In genomic region chr2:30446891-30447826, GRCm38 (mm10) we compare ENCODE assay signal across 8 mouse cellular contexts. TPM values are rescaled to one million over a fixed set of nuclear protein-coding genes. Genes with fewer than 3 reads are reported as not detected.
DNase-seq lines count a peak whose midpoint lies in the region; ATAC-seq lines count a peak whose summit lies in the region.

No protein-coding gene starts in this region.

- peak overlapping the region; percentile 23 for H3K9ac ChIP-seq in heart, embryonic 11.5 days (ENCODE audit: low read depth, low read length)
- H3K9ac ChIP-seq in heart, embryonic 12.5 days: peak overlapping the region; percentile 36; the same call in 1 of the 2 replicates
- H3K9ac ChIP-seq in lung, embryonic 16.5 days (ENCODE audit: low read length): peak overlapping the region; percentile 23; the same call in 1 of the 2 replicates

- H3K36me3 ChIP-seq in heart, embryonic 11.5 days (ENCODE audit: control insufficient read depth, insufficient read depth, low read length): peaks cover 25% of the 10 kb centered on the region
- H3K36me3 ChIP-seq in heart, embryonic 12.5 days: peaks cover 75% of the 10 kb centered on the region
- H3K36me3 ChIP-seq in lung, embryonic 16.5 days (ENCODE audit: control insufficient read depth, insufficient read depth, low read length): peaks cover 24% of the 10 kb centered on the region

- no peaks in the 10 kb centered on the region for H3K27me3 ChIP-seq in heart, embryonic 11.5 days (ENCODE audit: control insufficient read depth, insufficient read depth, low read length)
- no peaks in the 10 kb centered on the region for H3K27me3 ChIP-seq in heart, embryonic 12.5 days (replicated peaks)
- H3K27me3 ChIP-seq in lung, embryonic 16.5 days (ENCODE audit: control insufficient read depth, insufficient read depth, low read depth, low read length): no peaks in the 10 kb centered on the region

- no peak overlapping the region for H3K4me2 ChIP-seq in heart, embryonic 11.5 days
- no peak overlapping the region for H3K4me2 ChIP-seq in heart, embryonic 12.5 days
- H3K4me2 ChIP-seq in lung, embryonic 16.5 days (ENCODE audit: low read depth, low read length): no peak overlapping the region

- H3K9me3 ChIP-seq in heart, embryonic 11.5 days (replicated peaks; ENCODE audit: control insufficient read depth, low read length): peaks cover 5% of the 10 kb centered on the region
- H3K9me3 ChIP-seq in heart, embryonic 12.5 days (replicated peaks): peaks cover 14% of the 10 kb centered on the region; the same call in 1 of the 2 replicates
- peaks cover 5% of the 10 kb centered on the region for H3K9me3 ChIP-seq in lung, embryonic 16.5 days (ENCODE audit: control insufficient read depth, low read length)

- no peak for ATAC-seq in heart, embryonic 11.5 days (replicated peaks; ENCODE audit: insufficient number of reproducible peaks, low FRiP score, low TSS enrichment)
- no peak for ATAC-seq in heart, embryonic 12.5 days (ENCODE audit: insufficient number of reproducible peaks, low FRiP score)
- ATAC-seq in lung, embryonic 16.5 days (ENCODE audit: low read depth): no peak

- no peak overlapping the region for H3K4me3 ChIP-seq in heart, embryonic 11.5 days (ENCODE audit: low read depth, low read length)
- no peak overlapping the region for H3K4me3 ChIP-seq in heart, embryonic 12.5 days
- no peak overlapping the region for H3K4me3 ChIP-seq in lung, embryonic 16.5 days (ENCODE audit: low read length)

- DNase-seq in heart, adult 8-10 months (ENCODE audit: low spot score): no peak
- DNase-seq in cerebellum, adult 9-11 months: peak; percentile 70
- DNase-seq in layer of hippocampus, postnatal 36 days: no peak
- DNase-seq in ovary, postnatal 14 days (ENCODE audit: low spot score): no peak
- no peak for DNase-seq in right cerebral cortex, postnatal 10 days (ENCODE audit: low spot score in 2 of 2)

- 81% methylated on average over 10 of the region's 10 CpGs for WGBS in heart, embryonic 11.5 days (ENCODE audit: insufficient replicate concordance)
- 74% methylated on average over 10 of the region's 10 CpGs for WGBS in heart, embryonic 12.5 days
- WGBS in lung, embryonic 16.5 days: 74% methylated on average over 10 of the region's 10 CpGs

- peaks cover 48% of the 10 kb centered on the region for H3K4me1 ChIP-seq in heart, embryonic 11.5 days (ENCODE audit: control insufficient read depth, insufficient read depth, low read length)
- H3K4me1 ChIP-seq in heart, embryonic 12.5 days (replicated peaks): peaks cover 54% of the 10 kb centered on the region
- H3K4me1 ChIP-seq in lung, embryonic 16.5 days (replicated peaks; ENCODE audit: control insufficient read depth, insufficient read depth, low read length): peaks cover 36% of the 10 kb centered on the region

- peak overlapping the region; percentile 46; the same call in 1 of the 2 replicates for H3K27ac ChIP-seq in heart, embryonic 11.5 days (ENCODE audit: low read depth, low read length)
- H3K27ac ChIP-seq in heart, embryonic 12.5 days (ENCODE audit: poor library complexity, severe bottlenecking): peak overlapping the region; percentile 100
- H3K27ac ChIP-seq in lung, embryonic 16.5 days (ENCODE audit: low read length): peak overlapping the region; percentile 65

RNA-seq across cellular contexts. Expression of gene Ier5l, which starts 26.9 kb away (rescaled TPM):
- 2.4 TPM in 2 replicates for polyA plus RNA-seq in heart, embryonic 11.5 days (2014; fragmentation: Nextera tagmentation; extraction: Ambion mirVana)
- total RNA-seq in heart, adult 8-10 months (2022): 1 to 10 TPM; 2.4 to 5.0 (median 4.3) TPM
- 1.7 and 2.0 TPM in 2 replicates for polyA plus RNA-seq in heart, embryonic 12.5 days (2016; fragmentation: Nextera tagmentation; extraction: Ambion mirVana)
- 1.1 and 1.5 TPM in 2 replicates for polyA plus RNA-seq in lung, embryonic 16.5 days (2015; fragmentation: Nextera tagmentation; extraction: Ambion mirVana)
- total RNA-seq in layer of hippocampus, postnatal 36 days (2021): 10 to 100 TPM; 10.4 to 12.7 TPM

RNA-seq across cellular contexts. Expression of gene Ptpa, which starts 31.3 kb away (rescaled TPM):
- polyA plus RNA-seq in heart, embryonic 11.5 days (2014; fragmentation: Nextera tagmentation; extraction: Ambion mirVana): 50.3 and 63.5 TPM in 2 replicates
- total RNA-seq in heart, adult 8-10 months (2022): 100 to 1,000 TPM in 1 of 4 experiments, 10 to 100 TPM in 3; 74.6 to 100 (median 83.0) TPM
- polyA plus RNA-seq in heart, embryonic 12.5 days (2016; fragmentation: Nextera tagmentation; extraction: Ambion mirVana): 107 and 115 TPM in 2 replicates
- polyA plus RNA-seq in lung, embryonic 16.5 days (2015; fragmentation: Nextera tagmentation; extraction: Ambion mirVana): 163 TPM in 2 replicates
- total RNA-seq in layer of hippocampus, postnatal 36 days (2021): 100 to 1,000 TPM; 166 to 168 TPM

RNA-seq across cellular contexts. Expression of gene Crat, which starts 31.5 kb away (rescaled TPM):
- polyA plus RNA-seq in heart, embryonic 11.5 days (2014; fragmentation: Nextera tagmentation; extraction: Ambion mirVana): 61.5 and 66.0 TPM in 2 replicates
- total RNA-seq in heart, adult 8-10 months (2022): 100 to 1,000 TPM; 490 to 636 (median 559) TPM
- 67.9 and 74.2 TPM in 2 replicates for polyA plus RNA-seq in heart, embryonic 12.5 days (2016; fragmentation: Nextera tagmentation; extraction: Ambion mirVana)
- 39.3 and 42.4 TPM in 2 replicates for polyA plus RNA-seq in lung, embryonic 16.5 days (2015; fragmentation: Nextera tagmentation; extraction: Ambion mirVana)
- 10 to 100 TPM; 42.5 to 46.1 TPM for total RNA-seq in layer of hippocampus, postnatal 36 days (2021)

RNA-seq across cellular contexts. Expression of gene Dolpp1, which starts 55.1 kb away (rescaled TPM):
- polyA plus RNA-seq in heart, embryonic 11.5 days (2014; fragmentation: Nextera tagmentation; extraction: Ambion mirVana): 19.5 and 21.3 TPM in 2 replicates
- 1 to 10 TPM; 5.7 to 9.8 (median 7.9) TPM for total RNA-seq in heart, adult 8-10 months (2022)
- 21.9 and 22.2 TPM in 2 replicates for polyA plus RNA-seq in heart, embryonic 12.5 days (2016; fragmentation: Nextera tagmentation; extraction: Ambion mirVana)
- 49.6 and 52.6 TPM in 2 replicates for polyA plus RNA-seq in lung, embryonic 16.5 days (2015; fragmentation: Nextera tagmentation; extraction: Ambion mirVana)
- 10 to 100 TPM; 26.8 to 28.6 TPM for total RNA-seq in layer of hippocampus, postnatal 36 days (2021)

Comparison
In these comparisons a context has a peak if more than half of its experiments do, and no peak if none do; other contexts are left out.
1. H3K27ac ChIP-seq: peak in every context shown above with its lines; median percentile 100 in heart, embryonic 12.5 days; 65 in lung, embryonic 16.5 days; 46 in heart, embryonic 11.5 days.